Mouse (Mus musculus): Measurements from ENCODE around the gene S1pr4.

Gene S1pr4

GRCm38 (mm10) chr10:81519227-81519977 lies 19.5 kb upstream of the S1pr4 start:
- no peak for DNase-seq (ENCODE audit: low spot score in 2 of 2)

GRCm38 (mm10) chr10:81518546-81518945 lies 18.6 kb upstream of the S1pr4 start:
- peak; percentile 50 to 71 for DNase-seq (ENCODE audit: low spot score in 2 of 2)

DNA sequence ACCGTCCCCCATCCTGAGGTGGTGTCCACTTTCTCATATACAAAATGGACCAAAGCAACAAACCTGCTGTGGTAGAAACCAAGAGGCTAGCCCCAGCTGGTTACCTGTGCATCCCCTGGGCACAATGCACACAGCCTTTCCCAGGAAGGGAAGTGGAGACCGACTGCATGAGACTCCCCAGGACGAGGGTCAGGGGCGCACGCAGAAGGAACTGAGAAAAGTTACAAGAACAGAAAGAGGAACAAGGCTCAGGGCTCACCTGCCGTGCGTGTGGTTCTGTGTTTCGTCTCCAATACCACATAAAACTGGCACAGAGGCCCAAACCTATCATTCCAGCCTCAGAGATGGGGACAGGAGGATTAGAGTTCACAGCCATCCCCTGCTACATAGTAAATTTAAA lies 17.3 kb upstream of the S1pr4 start:
- DNase-seq (ENCODE audit: low spot score in 2 of 2): no peak

- no peak for DNase-seq (ENCODE audit: low spot score in 2 of 2)
These were observed 13.9 kb upstream of the S1pr4 start for GRCm38 (mm10) chr10:81513798-81514197.

DNA sequence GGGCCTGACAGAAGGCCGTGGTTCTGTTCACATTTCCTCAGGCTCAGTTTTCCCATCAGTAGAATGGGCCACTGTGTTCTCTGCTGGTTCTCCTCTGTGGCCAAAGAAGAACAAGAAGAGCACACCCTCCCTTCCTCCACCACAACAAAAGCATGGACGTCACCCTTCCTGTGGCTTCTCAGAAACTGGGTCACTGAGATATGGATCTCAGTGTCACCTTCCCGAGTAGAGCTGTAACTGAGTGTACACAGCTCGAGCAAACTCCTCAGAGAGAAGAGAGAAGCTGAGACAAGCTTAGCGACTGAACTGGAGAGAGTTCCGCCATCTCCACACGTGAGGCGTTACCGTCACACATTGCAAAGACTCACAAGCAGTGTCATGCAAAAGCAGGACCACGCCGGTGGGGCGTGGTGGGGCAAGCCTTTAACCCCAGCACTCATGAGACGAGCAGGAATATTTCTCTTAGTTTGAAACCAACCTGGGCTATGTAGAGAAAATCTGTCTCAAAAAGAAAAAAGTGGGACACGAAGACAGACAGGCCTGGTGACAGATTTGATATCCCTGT lies 10.4 kb upstream of the S1pr4 start:
- DNase-seq (ENCODE audit: low spot score in 2 of 2): no peak

DNA sequence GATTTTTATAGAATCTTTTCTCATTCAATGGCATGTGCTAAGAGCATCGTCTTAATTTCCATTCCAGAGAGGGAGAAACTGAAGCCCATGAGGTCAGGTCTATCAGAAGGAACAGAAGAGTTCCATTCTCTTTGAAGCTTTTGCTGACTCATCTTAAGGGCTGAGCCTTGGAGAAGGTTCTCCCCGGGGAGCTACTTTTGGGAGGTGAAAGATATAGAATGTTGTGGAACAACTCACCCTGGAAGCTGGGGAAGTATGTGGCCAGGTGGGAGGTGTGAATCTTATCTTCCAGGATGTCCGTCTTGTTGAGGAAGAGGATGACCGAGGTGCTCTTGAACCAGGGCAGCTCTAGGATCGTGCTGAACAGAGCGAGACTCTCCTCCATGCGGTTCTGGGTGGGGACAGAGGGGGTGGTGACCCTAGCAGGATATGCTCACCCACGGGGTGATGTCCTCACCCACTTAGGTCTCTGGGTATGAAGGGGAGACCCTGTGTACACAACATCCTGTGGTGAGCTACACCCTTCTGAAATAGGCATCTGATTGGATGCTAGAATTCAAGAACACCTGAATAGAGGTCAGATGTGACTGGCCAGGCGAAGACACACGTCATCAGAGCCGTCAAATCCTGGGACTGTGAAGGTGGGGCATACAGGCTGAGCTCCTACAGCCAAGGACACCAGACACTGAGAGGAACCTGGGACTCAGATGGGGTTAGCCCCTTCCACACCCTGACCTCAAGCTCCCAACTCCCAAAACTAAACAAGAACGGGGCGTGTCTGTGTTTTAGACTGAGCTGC lies 8.0 kb upstream of the S1pr4 start:
- no peak for DNase-seq (ENCODE audit: low spot score in 2 of 2)

- no peak for DNase-seq (ENCODE audit: low spot score in 2 of 2)
These were observed 7.2 kb upstream of the S1pr4 start for GRCm38 (mm10) chr10:81507095-81507494.

DNA sequence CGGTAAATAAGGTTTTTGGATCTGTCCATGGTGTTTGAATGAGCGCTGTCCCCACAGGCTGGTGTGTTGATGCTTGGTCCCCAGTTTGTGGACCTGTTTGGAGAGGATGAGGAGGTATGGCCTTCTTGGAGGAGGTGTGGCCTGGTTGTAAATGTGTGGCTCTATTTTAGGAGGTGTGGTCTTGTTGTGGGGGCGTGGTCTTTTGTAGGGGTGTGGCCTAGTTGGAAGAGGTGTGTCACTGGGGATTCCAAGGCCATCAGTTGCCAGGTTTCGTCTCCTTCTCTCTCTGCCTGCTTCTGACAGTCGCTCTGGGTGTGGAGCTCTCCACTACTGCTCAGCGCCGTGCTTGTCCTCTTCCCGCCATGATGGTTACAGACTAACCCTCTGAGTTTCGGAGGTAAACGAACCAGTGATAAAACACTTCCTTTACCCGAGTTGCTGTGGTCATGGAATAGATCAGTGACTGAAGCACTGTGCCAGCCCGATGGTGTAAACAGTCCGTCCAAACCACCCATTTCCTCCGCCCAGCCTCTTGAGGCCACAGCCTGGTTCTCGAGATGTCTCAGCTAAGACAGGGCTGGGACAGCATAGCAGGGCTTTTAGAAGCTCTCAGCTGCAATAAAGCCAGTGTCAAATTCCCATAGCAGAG lies 5.2 kb upstream of the S1pr4 start:
- DNase-seq (ENCODE audit: low spot score in 2 of 2): no peak

DNA sequence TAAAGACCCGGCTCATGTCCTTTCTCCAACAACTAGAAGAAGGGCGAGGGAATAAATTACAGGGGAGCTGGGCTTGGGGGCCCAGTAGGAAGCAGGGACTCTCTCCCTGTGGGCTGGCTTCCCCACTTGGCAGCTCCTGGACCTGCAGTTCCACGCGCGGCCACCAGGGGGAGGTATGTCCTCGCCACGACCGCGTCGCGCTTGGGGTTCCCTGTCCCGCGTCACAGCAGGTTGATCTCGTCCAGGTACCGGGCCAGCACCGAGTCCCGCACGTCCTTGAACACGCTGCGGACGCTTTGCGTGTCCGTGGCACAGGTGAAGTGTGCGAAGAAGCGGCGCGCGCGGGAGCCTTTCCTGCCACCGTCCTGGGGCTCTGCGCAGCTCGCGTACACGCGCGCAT lies 2.7 kb upstream of the S1pr4 start:
- DNase-seq (ENCODE audit: low spot score in 2 of 2): peak; percentile 81 to 88

DNA sequence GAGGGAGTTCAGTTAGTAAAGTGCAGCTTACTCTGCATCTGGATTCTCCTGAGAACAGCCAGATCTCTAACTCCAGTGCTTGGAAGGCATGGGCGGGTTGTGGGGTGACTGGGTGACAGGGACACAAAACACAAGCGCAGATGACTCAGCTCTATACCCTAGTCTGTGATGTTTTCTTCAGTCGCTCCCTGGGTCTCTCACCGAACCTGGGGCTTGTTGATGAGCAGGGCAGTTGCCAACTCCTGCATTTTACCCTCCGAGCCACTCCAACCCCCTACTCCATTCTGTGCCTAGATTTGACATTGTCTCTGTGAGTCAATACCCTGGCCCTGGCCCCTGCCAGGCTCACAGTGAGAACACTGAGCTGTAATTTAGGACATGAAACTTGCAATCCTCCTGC lies 1.9 kb upstream of the S1pr4 start:
- DNase-seq (ENCODE audit: low spot score in 2 of 2): no peak

- no peak for DNase-seq (ENCODE audit: low spot score in 2 of 2)
These were observed 556 bp downstream of the S1pr4 start for GRCm38 (mm10) chr10:81499250-81499901.

GRCm38 (mm10) chr10:81498316-81499249 lies 1.3 kb downstream of the S1pr4 start:
- no peak for DNase-seq (ENCODE audit: low spot score in 2 of 2)

DNA sequence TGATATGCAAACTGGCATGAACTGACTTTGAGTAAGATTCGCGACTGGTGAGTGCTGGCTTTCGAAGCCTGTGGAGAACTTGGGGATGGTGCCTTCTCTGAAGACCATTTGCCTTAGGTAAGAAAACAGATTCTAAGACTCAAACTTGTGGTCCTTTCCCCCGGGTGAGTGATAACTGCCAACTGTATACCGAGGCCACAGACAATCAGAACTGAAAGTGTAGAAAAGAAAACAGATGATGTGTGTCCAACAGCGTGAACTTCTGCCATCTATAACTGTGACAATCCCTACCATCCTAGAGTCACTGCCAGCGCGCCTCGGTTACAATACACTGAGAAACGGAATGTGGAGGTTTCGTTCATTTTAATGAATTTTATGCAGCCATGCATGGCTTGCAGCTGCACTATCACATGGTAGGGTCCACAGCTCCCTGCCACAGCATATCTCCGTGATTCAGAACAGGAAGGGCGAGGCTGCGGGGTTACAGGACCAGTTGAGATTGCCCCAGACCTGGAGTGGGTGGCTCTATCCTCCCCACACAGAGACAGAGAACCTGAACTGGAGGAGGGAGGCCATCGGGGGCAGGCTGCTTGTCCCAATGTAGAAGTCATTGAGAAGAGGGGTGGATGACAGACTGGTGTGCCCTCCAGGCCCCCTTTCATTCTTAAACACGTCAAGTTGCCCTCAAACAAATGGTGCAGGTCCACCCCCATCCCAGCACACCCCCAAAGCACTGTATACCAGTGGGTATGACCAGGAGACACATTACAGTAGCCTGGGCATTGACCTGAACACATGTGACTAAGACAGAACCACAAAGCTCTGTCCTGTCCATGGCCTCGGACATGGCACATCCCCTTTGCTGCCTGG lies 2.3 kb downstream of the S1pr4 start:
- DNase-seq (ENCODE audit: low spot score in 2 of 2): no peak

- no peak for DNase-seq (ENCODE audit: low spot score in 2 of 2)
These were observed 3.0 kb downstream of the S1pr4 start for GRCm38 (mm10) chr10:81496969-81497368.

DNA sequence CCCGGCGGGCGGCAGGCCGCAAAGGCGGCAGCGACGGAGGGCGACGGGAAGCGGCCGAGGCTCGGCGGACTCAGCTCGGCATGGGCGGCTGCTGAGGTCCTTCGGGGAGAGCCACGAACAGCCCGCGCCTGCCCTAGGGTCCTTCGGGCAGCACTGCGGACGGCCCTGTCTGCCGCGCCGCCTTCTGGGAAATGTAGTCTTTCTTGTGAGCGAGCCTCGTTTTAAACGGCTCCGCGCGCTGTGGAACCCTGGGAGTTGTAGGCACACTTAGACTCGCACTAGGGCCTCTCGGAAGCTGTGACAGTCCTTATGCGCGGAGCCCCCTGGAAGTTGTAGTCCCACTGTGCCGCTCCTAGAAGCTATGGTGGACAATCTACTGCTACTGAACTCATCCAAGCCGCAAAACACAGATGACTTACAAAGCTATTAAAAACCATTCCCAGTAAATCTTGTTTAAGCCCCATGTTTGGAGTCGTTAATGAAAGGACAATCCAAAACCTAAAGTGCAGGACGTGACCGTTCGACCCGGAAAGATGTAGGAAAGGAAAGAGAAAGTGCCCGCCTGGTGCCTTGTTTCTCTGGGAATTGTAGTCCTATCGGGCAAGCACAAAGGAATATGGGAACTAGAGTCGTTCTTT lies 3.5 kb downstream of the S1pr4 start, which contains the start of gene Ncln:
Ncln (minus strand) TSS at position 129 of the 638 bp plus-strand sequence.
- peak; percentile 96 to 99 for DNase-seq (ENCODE audit: low spot score in 2 of 2)

- DNase-seq (ENCODE audit: low spot score in 2 of 2): peak in 1 of 2 experiments; percentile 32
These were observed 4.2 kb downstream of the S1pr4 start for GRCm38 (mm10) chr10:81495616-81496263.

GRCm38 (mm10) chr10:81495151-81495550 lies 4.8 kb downstream of the S1pr4 start:
- DNase-seq (ENCODE audit: low spot score in 2 of 2): no peak

DNA sequence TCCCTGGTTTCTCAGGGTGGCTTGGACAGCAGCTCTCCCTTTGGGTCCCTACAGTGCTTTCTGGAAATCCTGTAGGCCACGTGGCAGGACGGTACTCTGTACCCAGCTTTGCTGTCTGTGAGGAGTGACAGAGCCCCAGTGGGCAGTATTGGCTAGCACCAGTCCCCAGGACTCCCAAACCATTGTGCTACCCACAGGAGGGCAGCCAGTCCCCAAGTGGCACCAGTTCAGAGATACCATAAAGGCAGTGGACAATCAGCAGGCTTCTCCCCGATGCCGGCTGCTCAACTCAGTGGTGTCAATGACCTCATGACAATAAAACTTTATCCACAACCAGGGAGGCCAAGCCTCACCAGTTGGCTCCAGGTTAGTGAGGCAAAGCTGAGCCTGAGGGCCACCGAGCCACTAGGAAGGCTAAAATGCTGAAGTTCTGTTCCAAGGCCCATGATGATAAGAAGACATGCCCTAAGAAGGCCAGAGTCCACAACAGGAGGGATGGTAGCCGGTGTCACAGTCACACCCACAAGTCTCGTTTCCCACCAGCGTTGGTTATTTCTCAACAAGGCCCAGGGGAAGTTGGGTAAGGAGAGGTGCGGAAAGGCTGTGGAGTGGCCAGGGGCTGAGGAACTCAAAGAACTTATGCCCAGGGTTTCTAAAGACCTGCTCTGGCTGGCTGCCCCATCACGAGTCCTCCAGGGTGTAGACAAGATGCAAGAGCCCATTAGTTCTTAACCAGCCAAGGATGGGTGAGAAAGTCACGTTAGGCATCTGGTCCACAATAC lies 5.5 kb downstream of the S1pr4 start:
- DNase-seq (ENCODE audit: low spot score in 2 of 2): no peak
